Mouse (Mus musculus) mature B cell (primary cell): ENCODE data around the gene Vmn1r101.
"Not testable (repeated sequence)": the region's sequence is repeated elsewhere in the genome, so short reads cannot be mapped to it uniquely, and the experiment has no call there.

ENCODE experiments used
- in situ Hi-C: fragments of 300-500 bp; cut with MboI; formaldehyde crosslinking; loops from 2 replicates; pipeline ENCODE4 v1.14.3; 2019

Gene Vmn1r101

GRCm38 (mm10) chr7:20442493-20442892 lies at the start of gene Vmn1r101:
Gene Vmn1r101, minus strand, starts transcription at chr7:20442593.
- in situ Hi-C loops, result not testable (repeated sequence)

- in situ Hi-C loops, result not testable (repeated sequence)
Measured at GRCm38 (mm10) chr7:20474825-20475224, 32.4 kb upstream of the Vmn1r101 start, which contains the start of gene Gm10670. Gene Gm10670, minus strand, starts transcription at chr7:20474925.

GRCm38 (mm10) chr7:20417642-20418041 lies 24.8 kb downstream of the Vmn1r101 start, which contains the start of gene Vmn1r100:
Gene Vmn1r100, plus strand, starts transcription at chr7:20417942.
- in situ Hi-C loops, result not testable (repeated sequence)
